Mouse (Mus musculus): Measurements from ENCODE around the gene Tm9sf2.
A peak's percentile ranks its signal among the peaks of the same experiment; 100 is the strongest.
"Not testable (repeated sequence)": the region's sequence is repeated elsewhere in the genome, so short reads cannot be mapped to it uniquely, and the experiment has no call there.

The Tm9sf2 gene

GRCm38 (mm10) chr14:122106822-122107468, at the start of gene Tm9sf2:
Gene Tm9sf2 (plus strand): TSS chr14:122107038.
- peak; percentile 90 for DNase-seq (ENCODE audit: low read depth, low spot score)

DNA sequence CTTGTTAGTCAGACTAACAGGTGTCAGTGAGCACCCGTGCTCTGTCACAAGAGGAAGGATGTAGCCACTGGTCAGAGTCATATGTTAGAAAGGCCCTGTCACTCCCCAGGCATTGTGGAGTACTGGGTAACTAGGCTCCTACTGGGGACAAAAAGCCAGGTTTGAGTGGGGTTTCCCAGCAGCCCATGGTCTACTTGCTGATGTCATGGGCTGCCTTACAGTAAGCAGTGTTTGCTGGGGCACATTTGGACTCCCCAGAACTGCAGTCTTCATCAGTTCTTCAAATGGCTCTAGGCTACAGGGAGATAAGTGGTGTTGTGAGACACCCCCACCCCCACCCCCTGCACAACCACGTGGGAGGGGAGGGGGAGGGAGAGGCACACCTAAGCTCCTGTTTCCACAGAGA, 48.9 kb upstream of the Tm9sf2 start:
- no peak for DNase-seq (ENCODE audit: low read depth, low spot score)

- DNase-seq (ENCODE audit: low read depth, low spot score), result peak; percentile 84
These were observed 46.2 kb upstream of the Tm9sf2 start for GRCm38 (mm10) chr14:122060642-122061041.

DNA sequence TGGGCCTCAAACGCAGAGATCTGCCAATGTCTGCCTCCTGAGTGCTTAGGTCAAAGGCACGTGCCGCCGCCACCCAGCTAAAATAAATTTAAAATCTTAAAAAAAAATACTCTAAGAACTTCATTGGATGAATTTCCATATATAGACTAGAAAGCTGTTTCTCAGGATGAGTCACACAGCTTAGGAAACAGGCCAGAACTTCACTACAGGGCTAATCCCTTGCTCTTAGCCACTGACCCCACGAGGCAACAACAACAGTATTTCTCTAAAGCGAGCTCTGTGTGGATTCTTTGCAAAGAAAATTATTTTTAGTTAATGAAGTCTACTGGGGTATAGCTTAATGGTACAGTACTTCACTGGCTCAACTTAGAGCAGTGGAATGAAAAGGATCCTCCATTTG, 45.5 kb upstream of the Tm9sf2 start:
- no peak for DNase-seq (ENCODE audit: low read depth, low spot score)

GRCm38 (mm10) chr14:122062411-122063090, 44.3 kb upstream of the Tm9sf2 start:
- no peak for DNase-seq (ENCODE audit: low read depth, low spot score)

GRCm38 (mm10) chr14:122063599-122063998, 43.2 kb upstream of the Tm9sf2 start:
- DNase-seq (ENCODE audit: low read depth, low spot score), result no peak

DNA sequence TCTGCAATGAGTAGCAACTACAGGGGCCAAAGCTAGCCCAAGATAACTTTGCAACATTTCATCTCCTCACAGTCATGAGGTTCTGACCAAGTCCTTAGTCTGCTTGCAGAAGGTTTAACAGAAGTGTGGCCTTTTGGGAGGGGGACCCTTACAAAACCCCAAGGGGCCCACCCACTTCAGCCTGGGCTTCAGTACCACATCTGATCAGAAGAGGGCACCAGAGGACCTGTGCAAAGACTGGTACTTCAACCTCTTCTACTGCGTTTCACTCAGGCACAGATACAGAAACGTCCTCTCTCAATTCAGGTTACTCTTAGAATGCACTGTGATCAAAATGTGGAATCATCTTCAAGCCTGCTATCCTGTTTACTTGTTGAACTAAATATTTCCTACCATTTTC, 42.3 kb upstream of the Tm9sf2 start:
- peak; percentile 70 for DNase-seq (ENCODE audit: low read depth, low spot score)

- DNase-seq (ENCODE audit: low read depth, low spot score), result no peak
These were observed 40.6 kb upstream of the Tm9sf2 start for GRCm38 (mm10) chr14:122066243-122066642.

- DNase-seq (ENCODE audit: low read depth, low spot score), result not testable (repeated sequence)
These were observed 38.8 kb upstream of the Tm9sf2 start for GRCm38 (mm10) chr14:122068036-122068435.

GRCm38 (mm10) chr14:122068801-122069695, 37.8 kb upstream of the Tm9sf2 start:
- no peak for DNase-seq (ENCODE audit: low read depth, low spot score)

- DNase-seq (ENCODE audit: low read depth, low spot score), result no peak
These were observed 36.9 kb upstream of the Tm9sf2 start for GRCm38 (mm10) chr14:122069948-122070347.

- no peak for DNase-seq (ENCODE audit: low read depth, low spot score)
These were observed 33.4 kb upstream of the Tm9sf2 start for GRCm38 (mm10) chr14:122073422-122073821.

GRCm38 (mm10) chr14:122074360-122074759, 32.5 kb upstream of the Tm9sf2 start:
- no peak for DNase-seq (ENCODE audit: low read depth, low spot score)

GRCm38 (mm10) chr14:122075485-122076200, 31.2 kb upstream of the Tm9sf2 start:
- peak; percentile 43 for DNase-seq (ENCODE audit: low read depth, low spot score)

DNA sequence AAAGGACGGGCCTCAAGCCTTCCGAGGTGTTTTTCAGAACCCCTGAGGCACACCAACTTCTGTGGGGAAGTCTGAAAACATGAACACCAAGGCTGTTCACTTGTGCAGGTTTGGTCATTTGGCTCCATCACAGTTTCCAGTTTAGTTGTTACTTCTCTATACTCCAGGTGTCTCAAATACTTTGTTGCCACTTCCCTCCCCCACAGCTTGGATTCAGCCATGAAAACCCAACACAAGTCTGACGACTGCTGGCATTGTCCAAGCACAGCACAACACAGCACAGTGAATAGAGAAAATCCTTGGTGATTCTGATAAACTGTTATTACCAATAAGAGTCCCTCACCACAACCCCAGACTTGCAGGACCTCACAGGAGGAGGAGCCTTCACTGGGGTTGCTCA, 29.8 kb upstream of the Tm9sf2 start:
- DNase-seq (ENCODE audit: low read depth, low spot score), result no peak

DNA sequence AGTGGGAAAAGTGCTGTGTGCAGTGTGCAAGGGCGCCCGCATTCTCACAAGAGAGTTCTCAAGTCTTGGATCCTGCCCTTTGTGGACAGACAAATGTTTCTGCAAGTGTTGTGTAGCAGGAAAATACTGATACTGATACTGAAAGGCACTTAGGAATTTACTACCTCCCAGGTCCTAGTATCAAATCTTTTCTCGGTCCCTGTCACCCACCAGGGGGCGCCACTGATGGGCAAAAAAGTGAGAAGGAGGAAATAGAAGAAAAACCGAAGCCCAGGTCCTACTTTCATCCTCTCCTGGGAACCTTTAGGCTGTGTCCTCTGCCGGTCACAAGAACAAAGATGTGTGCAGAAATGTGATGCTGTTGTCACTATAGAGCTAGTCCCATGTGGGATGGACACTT, 27.4 kb upstream of the Tm9sf2 start:
- DNase-seq (ENCODE audit: low read depth, low spot score), result peak; percentile 69

DNA sequence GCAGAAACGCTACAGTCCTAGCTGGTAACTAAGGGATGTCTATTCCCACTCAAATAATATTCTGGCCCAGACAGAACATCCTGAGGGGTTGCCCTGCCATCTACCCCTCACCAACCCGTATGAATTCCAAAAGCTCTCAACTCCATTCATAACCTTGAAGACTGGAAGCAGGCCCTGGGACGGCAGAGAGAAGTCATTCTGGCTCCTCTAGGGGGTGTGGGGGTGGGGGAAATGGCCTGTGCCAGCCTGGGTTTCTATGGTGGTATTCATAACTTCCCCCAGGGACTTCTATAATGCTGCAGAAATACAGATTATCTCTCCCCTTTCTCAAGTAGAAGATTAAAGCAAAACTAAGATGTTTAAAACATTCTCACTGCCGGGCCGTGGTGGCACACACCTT, 26.9 kb upstream of the Tm9sf2 start:
- DNase-seq (ENCODE audit: low read depth, low spot score), result peak; percentile 63

GRCm38 (mm10) chr14:122081308-122081707, 25.5 kb upstream of the Tm9sf2 start:
- DNase-seq (ENCODE audit: low read depth, low spot score), result no peak

- DNase-seq (ENCODE audit: low read depth, low spot score), result no peak
These were observed 23.3 kb upstream of the Tm9sf2 start for GRCm38 (mm10) chr14:122083499-122083898.

- DNase-seq (ENCODE audit: low read depth, low spot score), result no peak
These were observed 18.9 kb upstream of the Tm9sf2 start for GRCm38 (mm10) chr14:122087956-122088355.

GRCm38 (mm10) chr14:122092363-122092762, 14.5 kb upstream of the Tm9sf2 start:
- DNase-seq (ENCODE audit: low read depth, low spot score), result no peak

- no peak for DNase-seq (ENCODE audit: low read depth, low spot score)
These were observed 10.5 kb upstream of the Tm9sf2 start for GRCm38 (mm10) chr14:122096331-122096730.
